Mouse (Mus musculus) myocyte (in vitro differentiated cells): ENCODE data around the gene Atxn7. TPM values are rescaled to one million over a fixed set of nuclear protein-coding genes. Genes with fewer than 3 reads are reported as not detected.
"Not testable (repeated sequence)": the region's sequence is repeated elsewhere in the genome, so short reads cannot be mapped to it uniquely, and the experiment has no call there.

Experiments
- H3K27me3 ChIP-seq: one replicate; pipeline ENCODE4 v1.6.1; 2011; ENCODE audit not compliant: control insufficient read depth, insufficient read depth, insufficient read length
- H3K36me3 ChIP-seq: one replicate; pipeline ENCODE4 v1.6.1; 2011; ENCODE audit not compliant: control insufficient read depth, insufficient read depth
- H3K4me2 ChIP-seq: one replicate; pipeline ENCODE4 v1.6.1; 2011; ENCODE audit warnings: low read depth, control low read depth
- H3K4me3 ChIP-seq: one replicate; pipeline ENCODE4 v1.5.1; 2011; ENCODE audit warnings: mild to moderate bottlenecking, control low read depth, moderate library complexity
- H3K79me2 ChIP-seq: one replicate; pipeline ENCODE4 v1.6.1; 2011; ENCODE audit not compliant: control insufficient read depth, insufficient read depth
- H3ac ChIP-seq: one replicate; pipeline ENCODE4 v1.6.1; 2011; ENCODE audit not compliant: control insufficient read depth, insufficient read length
- CEBPB ChIP-seq: IDR thresholded peaks from 2 replicates; pipeline ENCODE4 v1.6.1; 2011; ENCODE audit warnings: mild to moderate bottlenecking, moderate library complexity; ENCODE audit not compliant: poor library complexity, insufficient read depth, severe bottlenecking
- E2F4 ChIP-seq: IDR thresholded peaks from one replicate; pipeline ENCODE4 v1.6.1; 2011; ENCODE audit warnings: mild to moderate bottlenecking, control low read depth, moderate library complexity; ENCODE audit not compliant: insufficient read depth
- MAX ChIP-seq: IDR thresholded peaks from one replicate; pipeline ENCODE4 v1.6.1; 2011; ENCODE audit warnings: low read depth, mild to moderate bottlenecking, control low read depth
- MYOD1 ChIP-seq, 3 experiments: IDR thresholded peaks; one replicate each; pipeline ENCODE4 v1.6.1; 2011; ENCODE audit warnings: control low read depth in 2 of 3, low read depth in 2 of 3, mild to moderate bottlenecking in 2 of 3, moderate library complexity in 1 of 3; ENCODE audit not compliant: insufficient read length in 2 of 3, control insufficient read depth in 1 of 3
- MYOG ChIP-seq, 3 experiments: IDR thresholded peaks; one replicate each; pipeline ENCODE4 v1.6.1; 2011; ENCODE audit warnings: control low read depth in 2 of 3, low read depth in 2 of 3, mild to moderate bottlenecking in 2 of 3; ENCODE audit not compliant: insufficient read length in 2 of 3, control insufficient read depth in 1 of 3, insufficient read depth in 1 of 3
- POLR2A ChIP-seq: IDR thresholded peaks from one replicate; pipeline ENCODE4 v1.6.1; 2011; ENCODE audit warnings: low read depth, mild to moderate bottlenecking, control low read depth, moderate library complexity; ENCODE audit not compliant: insufficient read length
- POLR2AphosphoS2 ChIP-seq: IDR thresholded peaks from one replicate; pipeline ENCODE4 v1.6.1; 2011; ENCODE audit warnings: low read depth, control low read depth; ENCODE audit not compliant: insufficient read length
- REST ChIP-seq: IDR thresholded peaks from one replicate; pipeline ENCODE4 v1.6.1; 2011; ENCODE audit warnings: mild to moderate bottlenecking, control low read depth, moderate library complexity; ENCODE audit not compliant: insufficient read depth, insufficient read length
- SRF ChIP-seq: IDR thresholded peaks from one replicate; pipeline ENCODE4 v1.6.1; 2011; ENCODE audit warnings: low read depth; ENCODE audit not compliant: control insufficient read depth, insufficient read length
- TCF12 ChIP-seq: IDR thresholded peaks from one replicate; pipeline ENCODE4 v1.6.1; 2011; ENCODE audit warnings: mild to moderate bottlenecking, control low read depth; ENCODE audit not compliant: poor library complexity, insufficient read depth, severe bottlenecking
- TCF3 ChIP-seq: IDR thresholded peaks from one replicate; pipeline ENCODE4 v1.6.1; 2011; ENCODE audit warnings: low read depth, control low read depth; ENCODE audit not compliant: insufficient read length
- USF1 ChIP-seq: IDR thresholded peaks from one replicate; pipeline ENCODE4 v1.6.1; 2011; ENCODE audit warnings: low read depth, mild to moderate bottlenecking, control low read depth, moderate library complexity
- polyA plus RNA-seq: library from polyadenylated mRNA; unstranded; fragments of >200 nt; fragmentation: generic; extraction: Trizol; gene quantifications from one replicate; pipeline ENCODE4 v1.2.1, GENCODE M21; 2012; ENCODE audit warnings: missing spikeins

The Atxn7 gene
- polyA plus RNA-seq, 1 experiment = 1.4 TPM

GRCm38 (mm10) chr14:14054386-14054785 lies 93.1 kb downstream of the Atxn7 start:
- H3K27me3 ChIP-seq = no peaks in the 10 kb centered on the region
- H3K4me3 ChIP-seq = no peak overlapping the region
- no peaks in the 10 kb centered on the region for H3K79me2 ChIP-seq
- peaks cover 4% of the 10 kb centered on the region for H3K36me3 ChIP-seq
- no peak overlapping the region for H3K4me2 ChIP-seq
- no peak overlapping the region for H3ac ChIP-seq
- TF ChIP-seq SRF (no peak), TCF3 (no peak)

- H3K27me3 ChIP-seq, H3K79me2 ChIP-seq, H3K4me2 ChIP-seq, H3K36me3 ChIP-seq, H3ac ChIP-seq, H3K4me3 ChIP-seq: not testable (repeated sequence)
Observed at GRCm38 (mm10) chr14:14059606-14060005, 98.4 kb downstream of the Atxn7 start.

GRCm38 (mm10) chr14:14062531-14063245 lies 101.4 kb downstream of the Atxn7 start:
- TF ChIP-seq TCF3 (no peak), MYOG (IDR thresholded peaks at IDR 0.05; ENCODE audit: control insufficient read depth in 1 of 3, insufficient read depth in 1 of 3, insufficient read length in 2 of 3, low read depth in 2 of 3) (no peak), POLR2A (no peak), MYOD1 (IDR thresholded peaks at IDR 0.05; ENCODE audit: control insufficient read depth in 1 of 3, insufficient read length in 2 of 3, low read depth in 2 of 3) (no peak)
- Histone ChIP-seq H3K4me2 (no peak overlapping the region), H3K27me3 (no peaks in the 10 kb centered on the region), H3K4me3 (no peak overlapping the region), H3K79me2 (no peaks in the 10 kb centered on the region), H3K36me3 (no peaks in the 10 kb centered on the region), H3ac (no peak overlapping the region)

- H3K4me2 ChIP-seq = no peak overlapping the region
- no peak for TF ChIP-seq E2F4
- TF ChIP-seq POLR2AphosphoS2 = no peak
- no peak for TF ChIP-seq TCF12
- no peak for TF ChIP-seq USF1
- TF ChIP-seq MYOD1 (IDR thresholded peaks at IDR 0.05; ENCODE audit: control insufficient read depth in 1 of 3, insufficient read length in 2 of 3, low read depth in 2 of 3) = no peak
- no peak for TF ChIP-seq MAX
- no peak for TF ChIP-seq MYOG (IDR thresholded peaks at IDR 0.05; ENCODE audit: control insufficient read depth in 1 of 3, insufficient read depth in 1 of 3, insufficient read length in 2 of 3, low read depth in 2 of 3)
- no peak for TF ChIP-seq SRF
- TF ChIP-seq CEBPB = no peak
- no peak for TF ChIP-seq REST
- H3K27me3 ChIP-seq = no peaks in the 10 kb centered on the region
- H3K36me3 ChIP-seq = no peaks in the 10 kb centered on the region
- no peak overlapping the region for H3ac ChIP-seq
- no peaks in the 10 kb centered on the region for H3K79me2 ChIP-seq
- H3K4me3 ChIP-seq = no peak overlapping the region
Observed at GRCm38 (mm10) chr14:14063382-14063781, 102.1 kb downstream of the Atxn7 start.

GRCm38 (mm10) chr14:14064486-14065141 lies 103.4 kb downstream of the Atxn7 start:
- Histone ChIP-seq H3K36me3 (no peaks in the 10 kb centered on the region), H3K27me3 (no peaks in the 10 kb centered on the region), H3K79me2 (no peaks in the 10 kb centered on the region), H3K4me3 (no peak overlapping the region), H3K4me2 (no peak overlapping the region), H3ac (no peak overlapping the region)
- TF ChIP-seq MYOG (IDR thresholded peaks at IDR 0.05; ENCODE audit: control insufficient read depth in 1 of 3, insufficient read depth in 1 of 3, insufficient read length in 2 of 3, low read depth in 2 of 3) (no peak), MAX (no peak), POLR2A (no peak), CEBPB (no peak), SRF (no peak), USF1 (no peak), REST (no peak), POLR2AphosphoS2 (no peak), TCF12 (no peak), TCF3 (no peak), E2F4 (no peak), MYOD1 (IDR thresholded peaks at IDR 0.05; ENCODE audit: control insufficient read depth in 1 of 3, insufficient read length in 2 of 3, low read depth in 2 of 3) (no peak)

- no peak overlapping the region for H3K4me2 ChIP-seq
- H3ac ChIP-seq = no peak overlapping the region
- H3K79me2 ChIP-seq = no peaks in the 10 kb centered on the region
- TF ChIP-seq MAX (no peak), REST (no peak), MYOG (IDR thresholded peaks at IDR 0.05; ENCODE audit: control insufficient read depth in 1 of 3, insufficient read depth in 1 of 3, insufficient read length in 2 of 3, low read depth in 2 of 3) (no peak), TCF3 (no peak), POLR2A (no peak), CEBPB (no peak), POLR2AphosphoS2 (no peak), TCF12 (no peak), USF1 (no peak), E2F4 (no peak), SRF (no peak), MYOD1 (IDR thresholded peaks at IDR 0.05; ENCODE audit: control insufficient read depth in 1 of 3, insufficient read length in 2 of 3, low read depth in 2 of 3) (no peak)
- peaks cover 4% of the 10 kb centered on the region for H3K36me3 ChIP-seq
- no peak overlapping the region for H3K4me3 ChIP-seq
- H3K27me3 ChIP-seq = no peaks in the 10 kb centered on the region
Observed at GRCm38 (mm10) chr14:14065142-14065498, 103.9 kb downstream of the Atxn7 start.
